Mouse (Mus musculus): ENCODE measurements around the gene Csrp1.

- TF ChIP-seq POLR2A (IDR thresholded peaks at IDR 0.05; ENCODE audit: low read depth, low read length): no peak
- TF ChIP-seq CTCF (IDR thresholded peaks at IDR 0.05; ENCODE audit: extremely low read depth, insufficient read length, insufficient replicate concordance, low read depth, low read length): peak; percentile 88; the same call in 1 of the 2 replicates
Measured at GRCm38 (mm10) chr1:135789815-135790214, 70.0 kb downstream of the Csrp1 start.
